Mouse (Mus musculus) intestine, postnatal 0 days (tissue): ENCODE results near the gene Scg5. TPM values are rescaled to one million over a fixed set of nuclear protein-coding genes. Genes with fewer than 3 reads are reported as not detected.

Experiments
- ATAC-seq: fragments of 200-750 bp; cut with Nextera tagmentation; 2 replicates; pipeline ENCODE4 v1.8.0; 2017; ENCODE audit warnings: mild to moderate bottlenecking, moderate TSS enrichment, moderate library complexity
- H3K27ac ChIP-seq: fragments of 300-500 bp; sonication (generic); 2 replicates; pipeline ENCODE4 v1.5.1; 2014; ENCODE audit warnings: mild to moderate bottlenecking, low read depth, low read length, moderate library complexity
- H3K27me3 ChIP-seq: fragments of 300-500 bp; sonication (generic); replicated peaks from 2 replicates; pipeline ENCODE4 v1.6.1; 2014; ENCODE audit warnings: low read length, mixed read lengths; ENCODE audit not compliant: control insufficient read depth, insufficient read depth
- H3K36me3 ChIP-seq: fragments of 300-500 bp; sonication (generic); 2 replicates; pipeline ENCODE4 v1.6.1; 2014; ENCODE audit warnings: mild to moderate bottlenecking, moderate library complexity; ENCODE audit not compliant: control insufficient read depth, insufficient read depth
- H3K4me1 ChIP-seq: fragments of 300-500 bp; sonication (generic); replicated peaks from 2 replicates; pipeline ENCODE4 v1.6.1; 2014; ENCODE audit warnings: antibody characterized with exemption, low read length, mixed read lengths; ENCODE audit not compliant: control insufficient read depth, insufficient read depth
- H3K4me2 ChIP-seq: fragments of 300-500 bp; sonication (generic); replicated peaks from 2 replicates; pipeline ENCODE4 v1.6.1; 2014; ENCODE audit warnings: low read depth, mild to moderate bottlenecking, moderate library complexity
- H3K4me3 ChIP-seq: fragments of 300-500 bp; sonication (generic); 2 replicates; pipeline ENCODE4 v1.5.1; 2014; ENCODE audit warnings: low read depth, low read length
- H3K9ac ChIP-seq: fragments of 300-500 bp; sonication (generic); 2 replicates; pipeline ENCODE4 v1.6.1; 2014; ENCODE audit warnings: mild to moderate bottlenecking, low read depth, low read length
- H3K9me3 ChIP-seq: fragments of 300-500 bp; sonication (generic); 2 replicates; pipeline ENCODE4 v1.6.1; 2016; ENCODE audit warnings: mixed run types; ENCODE audit not compliant: control insufficient read depth
- CTCF ChIP-seq: sonication (generic); IDR thresholded peaks from 2 replicates; pipeline ENCODE4 v1.5.1; 2016; ENCODE audit warnings: low read depth, mild to moderate bottlenecking, control low read depth, antibody characterized with exemption, moderate library complexity
- WGBS: fragments of 180-500 bp; shearing (Covaris S2); extraction: QIAGEN DNeasy Blood & Tissue Kit; methylation state at CpG from one replicate; pipeline ENCODE4 v1.1.7; 2014; 5-methylcytosine and 5-hydroxymethylcytosine counted together
- polyA plus RNA-seq: library from polyadenylated mRNA; unstranded; fragments of >200 nt; fragmentation: Nextera tagmentation; extraction: Ambion mirVana; gene quantifications from 2 replicates; pipeline ENCODE4 v1.2.1, GENCODE M21; 2015

Gene Scg5
- polyA plus RNA-seq, 1 experiment from 2014 or later, result 18.0 TPM

DNA sequence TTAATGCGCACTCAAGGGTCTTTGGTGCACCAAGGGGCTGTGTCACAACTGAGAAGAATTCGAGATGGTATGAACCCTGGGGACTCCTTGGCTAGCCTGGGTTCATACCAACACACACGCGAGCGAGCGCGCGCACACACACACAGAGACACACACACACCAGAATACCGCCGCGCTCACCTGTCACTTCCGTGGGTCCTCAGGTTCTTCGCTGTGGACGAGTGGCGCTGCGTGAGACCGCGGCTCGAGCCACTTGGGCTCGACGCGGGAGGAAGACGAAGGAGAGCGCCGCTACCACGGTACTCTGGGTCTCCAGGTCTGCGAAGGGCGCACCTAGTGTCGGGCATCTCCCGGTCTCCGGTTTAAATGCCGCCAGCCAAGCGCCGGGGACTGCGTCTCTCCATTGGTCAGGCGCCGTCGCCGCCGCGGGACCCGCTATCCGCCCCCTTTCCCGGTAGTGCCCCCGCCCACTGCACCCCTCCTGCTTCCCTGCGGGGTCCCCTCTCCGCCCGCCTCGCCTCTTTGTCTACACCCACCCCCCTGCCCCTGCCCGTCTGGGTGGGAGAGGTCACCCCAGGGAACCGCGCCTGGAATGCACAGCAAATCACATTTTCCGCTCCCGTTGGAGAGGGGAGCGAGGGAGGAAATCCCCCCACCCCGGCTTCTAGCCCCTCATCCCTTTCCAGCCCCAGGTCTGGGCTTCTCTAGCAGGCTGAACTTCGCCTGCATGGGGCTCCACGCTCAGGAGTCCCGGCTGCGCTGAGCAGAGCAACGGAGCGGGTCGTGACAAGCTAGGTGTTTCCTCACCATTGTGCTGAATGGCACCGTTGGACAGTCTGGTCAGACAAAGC, 70.4 kb downstream of the Scg5 start, which contains the start of gene Grem1:
Grem1 (minus strand) TSS at position 336 of the 851 bp plus-strand sequence.
- Histone ChIP-seq H3K27ac (peak within 1 kb of the TSS; percentile 15; the same call in 1 of the 2 replicates), H3K4me1 (no peaks in the 10 kb centered on the region), H3K4me3 (peak within 1 kb of the TSS; percentile 43), H3K27me3 (peaks cover 30% of the 10 kb centered on the region), H3K9me3 (no peaks in the 10 kb centered on the region), H3K9ac (0 out of 2 replicates have a peak within 1 kb of the TSS, but pooled peaks have one; percentile 17), H3K36me3 (no peaks in the 10 kb centered on the region), H3K4me2 (peak within 1 kb of the TSS; percentile 66)
- 1% methylated on average over 63 of the region's 64 CpGs for WGBS
- no peak for TF ChIP-seq CTCF
- ATAC-seq, result 0 out of 2 replicates have a peak, but pooled peaks have one; percentile 13

DNA sequence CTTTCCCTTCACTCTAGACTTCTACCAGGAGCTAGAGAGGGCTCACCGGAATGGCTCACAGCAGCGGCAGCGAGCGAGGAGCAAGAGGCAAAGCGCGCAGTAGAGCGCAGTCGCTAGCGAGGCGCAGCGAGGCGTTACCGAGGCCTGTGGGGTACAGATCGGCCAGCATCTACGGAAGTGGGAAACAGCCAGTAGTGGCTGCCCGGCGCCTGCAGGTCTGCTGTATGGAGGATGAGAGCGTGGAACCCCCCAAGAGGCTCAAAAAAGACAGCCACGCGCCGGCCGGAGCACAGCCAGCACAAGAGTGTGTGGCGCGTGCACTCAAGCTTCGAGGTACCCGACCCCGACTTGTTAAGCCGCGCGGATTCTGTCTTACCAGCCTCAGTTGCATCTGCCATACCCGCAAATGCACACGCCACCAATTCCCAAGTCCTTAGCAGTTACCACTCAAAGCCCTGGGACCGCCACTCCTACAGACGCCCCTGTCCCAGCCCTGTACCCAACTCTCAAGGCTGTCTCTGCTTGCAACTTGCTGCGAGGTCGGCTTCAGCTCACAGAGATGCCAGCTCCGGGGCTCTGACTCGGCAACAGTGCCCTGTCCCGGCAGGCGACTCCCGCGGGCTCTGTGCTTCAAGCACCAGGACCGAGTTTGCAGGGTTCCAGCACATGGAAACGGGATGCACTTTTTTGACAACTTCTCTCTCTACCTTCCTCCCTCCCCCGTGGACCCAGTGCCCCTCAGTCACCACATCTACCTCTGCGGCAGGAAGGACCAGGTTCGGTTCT, 71.2 kb downstream of the Scg5 start:
- Histone ChIP-seq H3K36me3 (no peaks in the 10 kb centered on the region), H3K27ac (peak overlapping the region; percentile 15; the same call in 1 of the 2 replicates), H3K4me1 (no peaks in the 10 kb centered on the region), H3K4me2 (peak overlapping the region; percentile 66), H3K9me3 (no peaks in the 10 kb centered on the region), H3K27me3 (peaks cover 30% of the 10 kb centered on the region), H3K4me3 (peak overlapping the region; percentile 43), H3K9ac (0 out of 2 replicates have a peak overlapping the region, but pooled peaks have one; percentile 17)
- WGBS, result under 1% methylated on average over 40 of the region's 47 CpGs
- ATAC-seq, result no peak
- TF ChIP-seq CTCF, result no peak

DNA sequence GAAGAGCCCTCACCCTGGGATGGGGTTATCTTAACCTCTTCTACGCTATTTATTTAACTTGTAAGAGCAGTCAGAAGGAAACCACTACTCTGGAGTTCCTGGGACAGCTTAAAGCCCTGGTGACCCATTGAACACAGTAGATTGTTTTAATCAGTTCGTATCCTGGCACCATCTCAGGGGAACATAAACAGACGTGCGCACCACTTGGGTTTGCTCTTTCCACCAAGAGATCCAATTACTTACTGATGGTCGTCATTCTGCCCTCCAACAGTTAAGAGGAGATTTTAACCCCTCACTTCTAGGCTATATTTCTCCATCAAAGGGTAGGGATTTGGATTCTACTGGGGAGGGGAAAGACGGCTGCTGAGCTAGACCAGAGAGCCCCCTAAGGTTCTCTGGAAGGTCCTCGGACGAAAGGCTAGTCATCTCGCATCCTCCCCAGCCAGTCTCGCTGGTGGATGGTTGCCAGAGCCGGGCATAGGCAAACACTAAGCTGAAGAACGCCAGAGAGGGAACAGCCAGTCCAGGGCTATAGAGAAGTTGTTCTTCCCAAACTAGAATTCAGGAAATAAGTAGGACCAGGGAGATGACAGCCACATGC, 71.9 kb downstream of the Scg5 start:
- no peaks in the 10 kb centered on the region for H3K36me3 ChIP-seq
- no peak for TF ChIP-seq CTCF
- H3K4me2 ChIP-seq, result peak overlapping the region; percentile 66
- ATAC-seq, result no peak
- H3K4me3 ChIP-seq, result peak overlapping the region; percentile 43
- no peaks in the 10 kb centered on the region for H3K4me1 ChIP-seq
- no peak overlapping the region; the same call in 1 of the 2 replicates for H3K27ac ChIP-seq
- peaks cover 30% of the 10 kb centered on the region for H3K27me3 ChIP-seq
- 6% methylated on average over 12 of the region's 12 CpGs for WGBS
- H3K9ac ChIP-seq, result 0 out of 2 replicates have a peak overlapping the region, but pooled peaks have one; percentile 17
- H3K9me3 ChIP-seq, result no peaks in the 10 kb centered on the region

DNA sequence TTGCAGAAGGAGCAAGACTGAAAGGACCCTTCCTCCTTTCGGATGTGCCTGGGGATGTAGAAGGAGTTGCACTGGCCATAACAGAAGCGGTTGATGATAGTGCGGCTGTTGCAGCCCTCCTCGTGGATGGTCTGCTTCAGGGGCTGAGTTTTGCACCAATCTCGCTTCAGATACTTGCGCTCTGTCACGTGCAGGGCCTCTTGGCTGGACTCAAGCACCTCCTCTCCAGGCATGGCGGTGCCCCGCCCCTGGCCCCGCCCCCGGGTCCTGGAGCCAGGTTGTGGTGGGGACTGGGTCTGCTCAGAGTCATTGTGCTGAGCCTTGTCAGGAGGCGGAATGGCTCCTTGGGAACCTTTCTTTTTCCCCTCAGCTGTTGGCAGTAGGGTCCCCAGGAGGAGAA, 79.2 kb downstream of the Scg5 start:
- H3K27ac ChIP-seq, result no peak overlapping the region
- TF ChIP-seq CTCF, result no peak
- no peak overlapping the region for H3K4me2 ChIP-seq
- H3K27me3 ChIP-seq, result no peaks in the 10 kb centered on the region; the same call in 1 of the 2 replicates
- H3K9ac ChIP-seq, result no peak overlapping the region
- WGBS, result 75% methylated on average over 12 of the region's 12 CpGs
- no peaks in the 10 kb centered on the region for H3K4me1 ChIP-seq
- ATAC-seq, result no peak
- no peaks in the 10 kb centered on the region for H3K36me3 ChIP-seq
- no peaks in the 10 kb centered on the region for H3K9me3 ChIP-seq
- H3K4me3 ChIP-seq, result no peak overlapping the region

DNA sequence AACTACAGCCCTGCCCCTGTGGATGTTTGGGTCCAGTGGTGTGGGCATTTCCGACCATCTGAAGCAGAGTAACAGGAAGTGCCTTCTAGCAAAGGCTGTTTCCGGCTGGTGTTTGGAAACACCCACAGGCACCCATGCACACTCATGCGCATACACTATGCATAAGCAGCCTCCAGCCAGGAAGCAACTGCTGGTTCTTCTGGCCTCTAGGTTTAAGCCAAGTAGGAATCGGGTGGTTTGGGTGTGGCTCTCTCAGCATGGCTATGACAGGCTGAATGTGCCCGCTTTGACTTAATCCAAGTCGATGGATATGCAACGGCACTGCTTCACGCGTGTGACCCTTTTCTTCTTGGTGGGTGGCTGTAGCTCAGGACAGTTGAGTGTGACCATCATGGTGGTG, 79.6 kb downstream of the Scg5 start:
- H3K4me3 ChIP-seq, result no peak overlapping the region
- ATAC-seq, result no peak
- H3K9me3 ChIP-seq, result no peaks in the 10 kb centered on the region
- no peak for TF ChIP-seq CTCF
- WGBS, result 89% methylated on average over 9 of the region's 9 CpGs
- no peak overlapping the region for H3K9ac ChIP-seq
- H3K27ac ChIP-seq, result no peak overlapping the region
- no peak overlapping the region for H3K4me2 ChIP-seq
- no peaks in the 10 kb centered on the region for H3K36me3 ChIP-seq
- no peaks in the 10 kb centered on the region; the same call in 1 of the 2 replicates for H3K27me3 ChIP-seq
- H3K4me1 ChIP-seq, result no peaks in the 10 kb centered on the region
